Comparison of ENCODE assay signal across 8 mouse cellular contexts in the genomic region with DNA sequence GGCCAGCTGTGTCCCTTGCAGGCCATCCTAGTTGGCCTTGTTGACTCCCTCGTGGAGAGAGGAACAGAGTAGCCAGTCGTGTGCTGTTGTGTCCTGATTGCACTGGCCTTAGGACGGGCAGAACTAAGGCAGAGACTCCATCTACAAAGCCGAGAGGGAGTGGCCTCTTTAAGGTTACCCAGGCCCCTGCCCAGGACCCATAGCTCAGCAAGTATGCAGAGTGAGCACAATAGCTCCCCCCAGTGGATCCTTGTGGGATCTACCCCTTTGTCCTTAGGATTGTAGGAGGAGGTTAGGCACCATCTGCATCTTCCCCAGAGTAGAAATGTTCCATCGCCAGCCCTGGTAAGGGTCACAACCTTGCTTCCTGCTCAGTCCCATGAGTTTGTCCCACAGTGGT. TPM values are rescaled to one million over a fixed set of nuclear protein-coding genes. Genes with fewer than 3 reads are reported as not detected.
A peak's percentile ranks its signal among the peaks of the same experiment; 100 is the strongest.
DNase-seq lines count a peak whose midpoint lies in the region; ATAC-seq and TF ChIP-seq lines count a peak whose summit lies in the region.

No protein-coding gene starts in this region.

- no peak overlapping the region for H3K4me2 ChIP-seq in lung, postnatal 0 days (replicated peaks; ENCODE audit: low read depth, low read length)

- H3K27ac ChIP-seq in heart, adult 2 months: no peak overlapping the region
- no peak overlapping the region for H3K27ac ChIP-seq in lung, postnatal 0 days (ENCODE audit: low read length)
- no peak overlapping the region for H3K27ac ChIP-seq in spleen, adult 2 months (ENCODE audit: insufficient read depth, low read length)

- WGBS in heart, adult 2 months: 42% methylated on average over 5 of the region's 5 CpGs
- WGBS in lung, postnatal 0 days: 49% methylated on average over 5 of the region's 5 CpGs
- WGBS in spleen, adult 2 months: 63% methylated on average over 5 of the region's 5 CpGs

- TF ChIP-seq POLR2A in heart, adult 2 months (IDR thresholded peaks at IDR 0.05; ENCODE audit: insufficient read depth, low read depth, low read length): no peak
- no peak for TF ChIP-seq POLR2A in spleen, adult 2 months (IDR thresholded peaks at IDR 0.05; ENCODE audit: low read depth, low read length)

- no peak overlapping the region for H3K9ac ChIP-seq in heart, adult 2 months (ENCODE audit: low read depth, low read length)
- H3K9ac ChIP-seq in lung, postnatal 0 days (replicated peaks; ENCODE audit: low read depth): no peak overlapping the region

- intact Hi-C loops in heart, adult 2 months (cut with DNase I): loop anchor here (10.0 kb wide), 1 partner anchor 352 kb away; no protein-coding TSS in a partner anchor

- H3K4me1 ChIP-seq in heart, adult 2 months (ENCODE audit: control insufficient read depth, insufficient read depth, low read length): no peaks in the 10 kb centered on the region
- H3K4me1 ChIP-seq in E14TG2a.4 (replicated peaks; ENCODE audit: low read depth, low read length): peaks cover 23% of the 10 kb centered on the region
- H3K4me1 ChIP-seq in lung, postnatal 0 days (ENCODE audit: insufficient read depth, low read depth, low read length): no peaks in the 10 kb centered on the region
- peaks cover 2% of the 10 kb centered on the region; the same call in 1 of the 2 replicates for H3K4me1 ChIP-seq in spleen, adult 2 months (ENCODE audit: control insufficient read depth, insufficient read depth, insufficient read length)

- TF ChIP-seq EP300 in heart, adult 2 months (IDR thresholded peaks at IDR 0.05; ENCODE audit: insufficient read depth, low read depth, low read length): no peak
- no peak for TF ChIP-seq EP300 in lung, postnatal 0 days (IDR thresholded peaks at IDR 0.05)

- H3K9me3 ChIP-seq in E14TG2a.4 (ENCODE audit: low read length): peaks cover 11% of the 10 kb centered on the region
- H3K9me3 ChIP-seq in lung, postnatal 0 days (ENCODE audit: low read length): no peaks in the 10 kb centered on the region

- no peaks in the 10 kb centered on the region for H3K27me3 ChIP-seq in heart, adult 2 months (ENCODE audit: control insufficient read depth, insufficient read depth, low read length)
- H3K27me3 ChIP-seq in E14TG2a.4 (ENCODE audit: insufficient read depth, low read length): no peaks in the 10 kb centered on the region
- H3K27me3 ChIP-seq in lung, postnatal 0 days (replicated peaks; ENCODE audit: insufficient read depth, low read length): no peaks in the 10 kb centered on the region
- H3K27me3 ChIP-seq in spleen, adult 2 months (ENCODE audit: control insufficient read depth, insufficient read depth, low read length): no peaks in the 10 kb centered on the region

- no peaks in the 10 kb centered on the region for H3K36me3 ChIP-seq in heart, adult 2 months (ENCODE audit: control insufficient read depth, insufficient read depth, low read length)
- H3K36me3 ChIP-seq in E14TG2a.4 (ENCODE audit: insufficient read depth, low read length): no peaks in the 10 kb centered on the region
- H3K36me3 ChIP-seq in lung, postnatal 0 days (ENCODE audit: insufficient read depth, low read length): no peaks in the 10 kb centered on the region
- no peaks in the 10 kb centered on the region for H3K36me3 ChIP-seq in spleen, adult 2 months (ENCODE audit: control insufficient read depth, insufficient read depth, low read length)

- no peak overlapping the region for H3K4me3 ChIP-seq in heart, adult 2 months
- no peak overlapping the region for H3K4me3 ChIP-seq in E14TG2a.4 (replicated peaks; ENCODE audit: low read length)
- no peak overlapping the region for H3K4me3 ChIP-seq in lung, postnatal 0 days (ENCODE audit: low read depth, low read length)
- H3K4me3 ChIP-seq in spleen, adult 2 months (ENCODE audit: extremely low read depth, insufficient read depth, insufficient read length): no peak overlapping the region

- peak; percentile 62 for ATAC-seq in frontal cortex, adult (ENCODE audit: low TSS enrichment)
- peak; percentile 43 for ATAC-seq in lung, postnatal 0 days

- H3K79me2 ChIP-seq in heart, adult 2 months (replicated peaks; ENCODE audit: control insufficient read depth, insufficient read depth, low read length): no peaks in the 10 kb centered on the region

- peak; percentile 44 to 52 for DNase-seq in heart, adult 2 months
- DNase-seq in heart, adult 8-10 months (ENCODE audit: low spot score): no peak
- peak; percentile 77 for DNase-seq in c-Kit-positive CD71-negative TER-119-negative erythroid progenitor cells, embryonic 14.5 days (ENCODE audit: low read depth)
- peak; percentile 54 for DNase-seq in kidney, postnatal 14 days
- DNase-seq in lung, postnatal 0 days (ENCODE audit: low spot score): peak; percentile 65
- peak; percentile 44 to 62 for DNase-seq in spleen, adult 2 months (ENCODE audit: low read depth in 1 of 2, low spot score in 2 of 2)

- peak; percentile 75 for TF ChIP-seq CTCF in heart, adult 2 months (IDR thresholded peaks at IDR 0.05)
- peak; percentile 93 for TF ChIP-seq CTCF in E14TG2a.4 (conservative IDR thresholded peaks at IDR 0.05; ENCODE audit: low read length)
- peak; percentile 79 for TF ChIP-seq CTCF in lung, postnatal 0 days (IDR thresholded peaks at IDR 0.05)
- peak; percentile 53; the same call in 1 of the 2 replicates for TF ChIP-seq CTCF in spleen, adult 2 months (IDR thresholded peaks at IDR 0.05; ENCODE audit: extremely low read depth, insufficient read depth, insufficient read length, insufficient replicate concordance)

RNA-seq across cellular contexts. Expression of gene Chst3, which starts 27.5 kb away (rescaled TPM):
- total RNA-seq in heart, adult 2 months (2021): under 1 TPM; 0.80 to 0.91 TPM
- 1.3 and 1.5 TPM in 2 replicates for polyA plus RNA-seq in heart, adult 2 months (2012; rRNA removed)
- 1 to 10 TPM in 1 of 4 experiments, under 1 TPM in 3; 0.65 to 1.2 (median 0.80) TPM for total RNA-seq in heart, adult 8-10 months (2022)
- polyA plus RNA-seq in lung, postnatal 0 days (2015; fragmentation: Nextera tagmentation; extraction: Ambion mirVana): 1.8 TPM in 2 replicates
- 89.3 and 105 TPM in 2 replicates for polyA plus RNA-seq in spleen, adult 2 months (2012; rRNA removed)

RNA-seq across cellular contexts. Expression of gene Psap, which starts 30.9 kb away (rescaled TPM):
- 1,000 to 10,000 TPM; 1,146 to 1,291 TPM for total RNA-seq in heart, adult 2 months (2021)
- 1,270 and 1,818 TPM in 2 replicates for polyA plus RNA-seq in heart, adult 2 months (2012; rRNA removed)
- 1,000 to 10,000 TPM; 1,268 to 1,360 (median 1,315) TPM for total RNA-seq in heart, adult 8-10 months (2022)
- polyA plus RNA-seq in lung, postnatal 0 days (2015; fragmentation: Nextera tagmentation; extraction: Ambion mirVana): 120 and 128 TPM in 2 replicates
- polyA plus RNA-seq in spleen, adult 2 months (2012; rRNA removed): 1,338 and 1,442 TPM in 2 replicates

Comparison
In these comparisons a context has a peak if more than half of its experiments do, and no peak if none do; other contexts are left out.
1. RNA of gene Chst3, which starts 27.5 kb away (polyA plus RNA-seq): 89.3 to 105 TPM in spleen, adult 2 months; 1.8 TPM in lung, postnatal 0 days and 1.3 to 1.5 TPM in heart, adult 2 months; every median in the first group is over 10 times any median in the second.
2. Peak in every context shown above with its lines, with median percentiles within 50 percentile points of each other: CTCF ChIP-seq.